Mouse (Mus musculus): ENCODE data around the gene Gm26602. TPM values are rescaled to one million over a fixed set of nuclear protein-coding genes. Genes with fewer than 3 reads are reported as not detected.

The Gm26602 gene
- polyA plus RNA-seq, 1 experiment from 2014 or later = 5.3 TPM

- Histone ChIP-seq H3K27me3 (ENCODE audit: control insufficient read depth, insufficient read depth, low read length) (peaks cover 14% of the 10 kb centered on the region), H3K4me2 (replicated peaks; ENCODE audit: low read depth, low read length) (peak overlapping the region; percentile 83), H3K27ac (ENCODE audit: low read length) (peak overlapping the region; percentile 79), H3K9me3 (ENCODE audit: control insufficient read depth, low read depth, low read length) (no peaks in the 10 kb centered on the region), H3K4me1 (ENCODE audit: control insufficient read depth, insufficient read depth, low read length) (peaks cover 21% of the 10 kb centered on the region), H3K36me3 (ENCODE audit: control insufficient read depth, insufficient read depth, low read length) (peaks cover under 1% of the 10 kb centered on the region), H3K4me3 (ENCODE audit: low read depth, low read length) (peak overlapping the region; percentile 77), H3K9ac (replicated peaks; ENCODE audit: low read depth, low read length) (peak overlapping the region; percentile 85)
- no peak for ATAC-seq (ENCODE audit: insufficient number of reproducible peaks, insufficient read depth, low FRiP score, low read depth)
- WGBS = 9% methylated on average over 14 of the region's 15 CpGs
Observed at GRCm38 (mm10) chr10:79925785-79926490, 15.3 kb downstream of the Gm26602 start.

GRCm38 (mm10) chr10:79926491-79927323 lies 16.1 kb downstream of the Gm26602 start, which contains the start of gene Arid3a:
Gene Arid3a, plus strand, starts transcription at chr10:79927043.
- ATAC-seq (ENCODE audit: insufficient number of reproducible peaks, insufficient read depth, low FRiP score, low read depth) = peak; percentile 77
- Histone ChIP-seq H3K4me3 (ENCODE audit: low read depth, low read length) (peak within 1 kb of the TSS; percentile 77), H3K36me3 (ENCODE audit: control insufficient read depth, insufficient read depth, low read length) (peaks cover 9% of the 10 kb centered on the region), H3K9me3 (ENCODE audit: control insufficient read depth, low read depth, low read length) (no peaks in the 10 kb centered on the region), H3K27ac (ENCODE audit: low read length) (peak within 1 kb of the TSS; percentile 96), H3K4me2 (replicated peaks; ENCODE audit: low read depth, low read length) (peak within 1 kb of the TSS; percentile 83), H3K27me3 (ENCODE audit: control insufficient read depth, insufficient read depth, low read length) (peaks cover 8% of the 10 kb centered on the region; the same call in 1 of the 2 replicates), H3K4me1 (ENCODE audit: control insufficient read depth, insufficient read depth, low read length) (peaks cover 22% of the 10 kb centered on the region), H3K9ac (replicated peaks; ENCODE audit: low read depth, low read length) (peak within 1 kb of the TSS; percentile 85)
- WGBS = under 1% methylated on average over 63 of the region's 63 CpGs

- under 1% methylated on average over 54 of the region's 54 CpGs for WGBS
- Histone ChIP-seq H3K4me1 (ENCODE audit: control insufficient read depth, insufficient read depth, low read length) (peaks cover 30% of the 10 kb centered on the region), H3K36me3 (ENCODE audit: control insufficient read depth, insufficient read depth, low read length) (peaks cover 13% of the 10 kb centered on the region), H3K9me3 (ENCODE audit: control insufficient read depth, low read depth, low read length) (no peaks in the 10 kb centered on the region), H3K27me3 (ENCODE audit: control insufficient read depth, insufficient read depth, low read length) (peaks cover 7% of the 10 kb centered on the region; the same call in 1 of the 2 replicates), H3K9ac (replicated peaks; ENCODE audit: low read depth, low read length) (peak overlapping the region; percentile 85), H3K4me3 (ENCODE audit: low read depth, low read length) (peak overlapping the region; percentile 77), H3K4me2 (replicated peaks; ENCODE audit: low read depth, low read length) (peak overlapping the region; percentile 83), H3K27ac (ENCODE audit: low read length) (peak overlapping the region; percentile 96)
- ATAC-seq (ENCODE audit: insufficient number of reproducible peaks, insufficient read depth, low FRiP score, low read depth) = peak; percentile 24; the same call in 1 of the 2 replicates
Observed at GRCm38 (mm10) chr10:79927324-79928029, 16.8 kb downstream of the Gm26602 start.

GRCm38 (mm10) chr10:79928030-79928694 lies 17.5 kb downstream of the Gm26602 start:
- Histone ChIP-seq H3K27me3 (ENCODE audit: control insufficient read depth, insufficient read depth, low read length) (peaks cover 1% of the 10 kb centered on the region; the same call in 1 of the 2 replicates), H3K4me1 (ENCODE audit: control insufficient read depth, insufficient read depth, low read length) (peaks cover 37% of the 10 kb centered on the region), H3K27ac (ENCODE audit: low read length) (peak overlapping the region; percentile 96), H3K4me2 (replicated peaks; ENCODE audit: low read depth, low read length) (peak overlapping the region; percentile 83), H3K4me3 (ENCODE audit: low read depth, low read length) (peak overlapping the region; percentile 77), H3K36me3 (ENCODE audit: control insufficient read depth, insufficient read depth, low read length) (peaks cover 18% of the 10 kb centered on the region), H3K9ac (replicated peaks; ENCODE audit: low read depth, low read length) (peak overlapping the region; percentile 85), H3K9me3 (ENCODE audit: control insufficient read depth, low read depth, low read length) (no peaks in the 10 kb centered on the region)
- under 1% methylated on average over 28 of the region's 29 CpGs for WGBS
- no peak for ATAC-seq (ENCODE audit: insufficient number of reproducible peaks, insufficient read depth, low FRiP score, low read depth)

GRCm38 (mm10) chr10:79928907-79929701 lies 18.4 kb downstream of the Gm26602 start:
- Histone ChIP-seq H3K27ac (ENCODE audit: low read length) (peak overlapping the region; percentile 48; the same call in 1 of the 2 replicates), H3K36me3 (ENCODE audit: control insufficient read depth, insufficient read depth, low read length) (peaks cover 22% of the 10 kb centered on the region), H3K4me2 (replicated peaks; ENCODE audit: low read depth, low read length) (peak overlapping the region; percentile 83), H3K9ac (replicated peaks; ENCODE audit: low read depth, low read length) (no peak overlapping the region; the same call in 1 of the 2 replicates), H3K27me3 (ENCODE audit: control insufficient read depth, insufficient read depth, low read length) (no peaks in the 10 kb centered on the region), H3K4me1 (ENCODE audit: control insufficient read depth, insufficient read depth, low read length) (peaks cover 46% of the 10 kb centered on the region), H3K4me3 (ENCODE audit: low read depth, low read length) (peak overlapping the region; percentile 77), H3K9me3 (ENCODE audit: control insufficient read depth, low read depth, low read length) (no peaks in the 10 kb centered on the region)
- 17% methylated on average over 9 of the region's 9 CpGs for WGBS
- no peak for ATAC-seq (ENCODE audit: insufficient number of reproducible peaks, insufficient read depth, low FRiP score, low read depth)

GRCm38 (mm10) chr10:79929967-79930825 lies 19.5 kb downstream of the Gm26602 start:
- WGBS = 87% methylated on average over 18 of the region's 18 CpGs
- H3K9me3 ChIP-seq (ENCODE audit: control insufficient read depth, low read depth, low read length) = no peaks in the 10 kb centered on the region
- H3K4me2 ChIP-seq (replicated peaks; ENCODE audit: low read depth, low read length) = no peak overlapping the region
- peaks cover 54% of the 10 kb centered on the region for H3K4me1 ChIP-seq (ENCODE audit: control insufficient read depth, insufficient read depth, low read length)
- no peaks in the 10 kb centered on the region for H3K27me3 ChIP-seq (ENCODE audit: control insufficient read depth, insufficient read depth, low read length)
- ATAC-seq (ENCODE audit: insufficient number of reproducible peaks, insufficient read depth, low FRiP score, low read depth) = no peak
- no peak overlapping the region for H3K9ac ChIP-seq (replicated peaks; ENCODE audit: low read depth, low read length)
- H3K27ac ChIP-seq (ENCODE audit: low read length) = no peak overlapping the region
- peaks cover 22% of the 10 kb centered on the region for H3K36me3 ChIP-seq (ENCODE audit: control insufficient read depth, insufficient read depth, low read length)
- H3K4me3 ChIP-seq (ENCODE audit: low read depth, low read length) = no peak overlapping the region

GRCm38 (mm10) chr10:79930826-79931186 lies 20.1 kb downstream of the Gm26602 start:
- peaks cover 50% of the 10 kb centered on the region for H3K4me1 ChIP-seq (ENCODE audit: control insufficient read depth, insufficient read depth, low read length)
- H3K36me3 ChIP-seq (ENCODE audit: control insufficient read depth, insufficient read depth, low read length) = peaks cover 22% of the 10 kb centered on the region
- H3K9ac ChIP-seq (replicated peaks; ENCODE audit: low read depth, low read length) = no peak overlapping the region
- no peak overlapping the region for H3K4me2 ChIP-seq (replicated peaks; ENCODE audit: low read depth, low read length)
- H3K27me3 ChIP-seq (ENCODE audit: control insufficient read depth, insufficient read depth, low read length) = no peaks in the 10 kb centered on the region
- no peak overlapping the region for H3K27ac ChIP-seq (ENCODE audit: low read length)
- no peaks in the 10 kb centered on the region for H3K9me3 ChIP-seq (ENCODE audit: control insufficient read depth, low read depth, low read length)
- no peak for ATAC-seq (ENCODE audit: insufficient number of reproducible peaks, insufficient read depth, low FRiP score, low read depth)
- 92% methylated on average over 16 of the region's 16 CpGs for WGBS
- H3K4me3 ChIP-seq (ENCODE audit: low read depth, low read length) = no peak overlapping the region

Data from stomach, embryonic 14.5 days (tissue).